Mouse (Mus musculus) NIH3T3 (cell line): ENCODE measurements around the gene Cldn4.
A peak's percentile ranks its signal among the peaks of the same experiment; 100 is the strongest.

Source experiments
- DNase-seq: peaks from one replicate; pipeline ENCODE4 v3.0.0-alpha.2; 2012; ENCODE audit warnings: low read depth

Gene Cldn4

GRCm38 (mm10) chr5:134932903-134933276 lies 13.8 kb downstream of the Cldn4 start:
- DNase-seq, result peak; percentile 90

DNA sequence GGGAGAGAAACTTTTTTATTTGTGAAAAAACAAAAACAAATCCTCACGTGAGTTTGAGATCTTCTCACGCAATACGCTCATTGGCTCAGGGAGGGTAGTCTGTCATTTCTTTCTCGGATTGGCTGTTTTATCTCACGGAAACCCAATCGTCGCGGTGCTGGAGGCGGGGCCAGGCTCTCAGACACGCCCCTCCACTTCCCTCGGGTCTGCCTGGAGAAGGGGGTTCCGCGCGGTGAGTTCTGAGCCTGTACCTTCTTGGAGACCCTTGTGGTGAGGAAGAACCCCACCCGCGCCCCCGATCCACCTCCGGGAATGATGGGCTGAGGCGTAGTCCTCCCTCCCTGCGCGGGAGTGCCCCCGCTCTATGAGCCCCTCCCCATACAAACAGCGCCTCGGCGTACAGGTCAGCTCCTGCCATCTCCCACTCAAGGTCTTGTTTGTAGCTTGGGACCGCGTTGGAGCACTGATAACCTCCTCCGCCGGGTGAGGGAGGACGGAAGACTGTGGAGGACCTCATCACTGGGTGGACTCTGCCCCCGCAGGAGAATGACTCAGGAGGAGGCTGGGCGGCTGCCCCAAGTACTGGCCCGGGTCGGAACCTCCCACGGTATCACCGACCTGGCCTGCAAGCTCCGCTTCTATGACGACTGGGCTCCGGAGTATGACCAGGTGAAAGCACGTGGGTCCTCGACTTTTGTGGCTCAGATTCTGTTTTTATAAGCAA lies 14.4 kb downstream of the Cldn4 start, which contains the start of gene Mettl27:
Gene Mettl27, plus strand, starts transcription at position 190 of the 724 bp plus-strand sequence.
- peak; percentile 94 for DNase-seq

DNA sequence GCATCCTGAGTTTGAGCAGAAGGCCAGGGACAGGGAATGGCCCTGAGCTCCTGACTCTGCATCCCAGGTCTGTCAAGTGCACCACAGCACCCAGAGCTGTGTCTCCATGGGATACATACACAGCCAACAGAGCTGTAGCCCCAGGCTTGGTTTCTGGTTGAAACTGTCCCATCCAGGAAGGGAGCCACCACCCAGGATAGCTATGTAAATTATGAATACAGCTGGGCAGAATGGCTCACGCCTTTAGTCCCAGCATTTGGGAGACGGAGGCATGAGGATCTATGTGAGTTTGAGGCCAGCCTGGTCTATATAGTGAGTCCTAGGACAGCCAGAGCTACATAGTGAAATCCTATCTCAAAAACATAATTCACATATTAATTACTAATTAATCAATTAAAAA lies 16.7 kb downstream of the Cldn4 start:
- DNase-seq, result no peak

- DNase-seq, result no peak
These were observed 20.0 kb downstream of the Cldn4 start for GRCm38 (mm10) chr5:134926726-134927125.

DNA sequence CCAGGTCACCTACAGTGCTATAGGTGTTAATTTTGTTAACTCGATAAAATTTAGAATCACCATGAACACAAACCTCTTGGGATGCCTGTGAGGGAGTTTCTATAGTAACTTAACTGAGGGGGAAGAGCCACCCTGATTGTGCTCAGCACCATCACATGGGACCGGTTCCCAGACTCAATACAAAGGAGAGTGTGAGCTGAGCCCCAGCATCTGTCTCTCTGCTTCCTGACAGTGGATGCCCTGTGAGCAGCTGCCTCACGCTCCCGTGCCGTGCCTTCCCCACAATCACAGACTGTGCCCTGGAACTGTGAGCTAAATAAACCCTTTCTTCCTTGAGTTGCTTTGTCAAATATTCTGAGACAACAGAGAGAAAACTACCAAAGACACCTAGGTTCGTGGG lies 23.6 kb downstream of the Cldn4 start:
- DNase-seq, result no peak

DNA sequence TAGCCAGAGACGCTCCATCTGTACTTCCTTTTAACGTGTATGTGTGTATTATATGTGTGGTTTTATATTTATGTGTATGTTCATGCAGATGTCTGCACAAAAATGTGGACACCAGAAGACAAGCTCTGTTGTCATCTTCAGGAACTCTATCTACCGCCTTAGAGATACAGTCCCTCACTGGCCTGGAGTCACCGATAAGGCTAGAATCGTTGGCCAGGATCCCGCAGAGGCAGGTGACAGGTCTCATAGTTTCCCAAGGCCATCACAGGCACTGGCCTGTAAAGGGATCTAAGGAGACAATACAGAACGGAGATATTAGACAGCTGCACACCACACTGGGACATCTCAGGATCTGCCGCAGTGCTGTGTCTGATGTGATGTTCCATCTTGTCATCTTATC lies 25.6 kb downstream of the Cldn4 start:
- DNase-seq, result no peak

- no peak for DNase-seq
These were observed 26.5 kb downstream of the Cldn4 start for GRCm38 (mm10) chr5:134920106-134920687.

DNA sequence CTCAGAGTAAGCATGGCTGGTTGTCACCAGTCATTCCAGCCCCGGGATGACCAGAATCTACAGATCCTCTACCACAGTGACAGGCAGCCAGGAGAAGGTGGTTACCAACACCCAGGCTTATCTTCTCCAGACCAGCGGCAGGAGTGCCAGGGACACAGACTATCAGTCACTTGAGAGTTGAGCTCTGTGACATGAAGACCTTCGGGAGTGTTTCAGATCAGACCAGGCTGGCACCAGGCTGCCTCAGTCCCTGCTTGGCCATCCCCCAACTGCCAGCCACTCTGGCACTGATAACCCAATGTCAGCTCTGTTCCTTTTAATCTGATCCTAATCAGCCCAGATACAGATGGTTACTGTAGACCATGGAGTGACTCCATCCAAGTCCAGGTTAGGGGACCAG lies 27.6 kb downstream of the Cldn4 start:
- DNase-seq, result no peak

GRCm38 (mm10) chr5:134918071-134918832 lies 28.5 kb downstream of the Cldn4 start:
- peak; percentile 71 for DNase-seq

DNA sequence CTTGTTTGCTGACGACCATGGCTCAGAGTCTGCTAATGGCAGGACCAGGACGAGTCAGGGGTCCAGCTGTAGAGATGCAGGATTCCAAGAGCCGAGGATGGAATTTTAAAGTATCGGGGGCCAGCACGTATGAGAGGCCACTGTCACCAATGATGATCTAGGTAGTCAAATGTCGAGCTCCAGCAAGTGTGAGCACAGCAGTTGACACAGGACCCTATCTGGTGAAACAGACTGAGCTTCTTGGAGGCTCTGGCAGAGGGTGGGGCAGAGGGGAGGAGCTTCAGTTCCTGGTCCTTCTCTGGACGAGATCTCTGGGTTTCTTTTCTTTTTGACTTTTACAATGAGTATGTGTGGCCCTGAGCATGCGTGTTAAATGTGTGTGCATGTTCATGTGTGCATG lies 31.4 kb downstream of the Cldn4 start, which contains the start of gene Cldn13:
Gene Cldn13, minus strand, starts transcription at position 216 of the 400 bp plus-strand sequence.
- no peak for DNase-seq

DNA sequence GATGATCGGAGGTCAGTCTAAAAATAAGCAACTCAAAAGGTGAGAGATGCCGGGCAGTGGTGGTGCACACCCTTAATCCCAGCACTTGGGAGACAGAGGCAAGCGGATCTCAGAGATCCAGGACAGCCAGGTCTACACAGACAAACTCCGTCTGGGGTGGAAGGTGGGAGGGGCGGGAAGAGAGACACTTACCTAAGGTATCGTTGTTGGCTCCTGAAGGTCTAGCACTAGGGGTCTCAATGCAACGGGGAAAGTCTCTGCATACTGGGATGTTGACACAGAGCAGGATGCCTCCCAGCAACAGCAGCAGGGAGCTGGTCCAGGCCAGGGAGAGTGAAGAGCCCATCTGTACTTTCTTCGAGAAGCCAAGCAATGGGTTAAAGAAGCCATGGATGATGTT lies 32.2 kb downstream of the Cldn4 start:
- no peak for DNase-seq

GRCm38 (mm10) chr5:134913753-134914152 lies 33.0 kb downstream of the Cldn4 start:
- DNase-seq, result no peak

DNA sequence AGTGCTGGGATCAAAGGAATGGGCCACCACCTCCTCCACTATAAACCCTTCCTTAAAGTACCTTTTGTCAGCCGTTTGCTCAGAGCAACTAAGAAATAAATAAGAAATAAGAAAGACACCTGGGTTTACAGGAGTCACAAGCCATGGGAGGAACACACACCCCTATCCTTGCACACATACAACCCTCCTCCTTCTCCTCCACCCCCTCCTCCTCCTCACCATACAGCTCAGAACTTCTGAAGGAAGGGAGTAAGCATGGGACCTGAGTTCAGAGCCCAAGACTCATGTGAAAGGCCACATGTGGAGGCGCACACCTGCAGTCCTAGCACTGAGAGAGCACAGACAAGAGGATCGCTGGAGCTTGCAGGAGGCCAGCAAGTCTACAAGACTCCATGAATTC lies 33.4 kb downstream of the Cldn4 start:
- DNase-seq, result no peak

GRCm38 (mm10) chr5:134911901-134912300 lies 34.8 kb downstream of the Cldn4 start:
- peak; percentile 81 for DNase-seq

- DNase-seq, result peak; percentile 98
These were observed 39.6 kb downstream of the Cldn4 start for GRCm38 (mm10) chr5:134907135-134907534.

DNA sequence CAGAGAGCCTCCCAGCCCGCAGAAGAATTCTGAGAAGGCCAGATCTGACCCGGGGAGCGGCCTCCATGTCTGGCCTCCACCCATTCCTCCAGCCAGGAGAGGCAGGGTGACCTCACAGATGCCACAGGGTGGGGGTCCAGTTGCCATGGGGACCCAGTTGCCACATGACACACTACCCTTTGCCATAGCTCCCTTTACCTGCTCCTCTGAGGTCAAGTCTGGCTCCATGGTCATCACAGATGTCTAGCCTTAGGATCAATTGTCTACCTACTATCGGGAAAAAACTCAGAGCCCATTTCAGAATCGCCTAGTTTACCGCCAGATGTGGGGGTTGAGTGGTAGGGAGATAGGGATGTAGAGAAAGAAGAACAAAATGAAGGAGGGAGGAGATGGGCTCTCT lies 40.1 kb downstream of the Cldn4 start, which contains the start of gene Tmem270:
Gene Tmem270, minus strand, starts transcription at position 101 of the 400 bp plus-strand sequence.
- DNase-seq, result no peak

DNA sequence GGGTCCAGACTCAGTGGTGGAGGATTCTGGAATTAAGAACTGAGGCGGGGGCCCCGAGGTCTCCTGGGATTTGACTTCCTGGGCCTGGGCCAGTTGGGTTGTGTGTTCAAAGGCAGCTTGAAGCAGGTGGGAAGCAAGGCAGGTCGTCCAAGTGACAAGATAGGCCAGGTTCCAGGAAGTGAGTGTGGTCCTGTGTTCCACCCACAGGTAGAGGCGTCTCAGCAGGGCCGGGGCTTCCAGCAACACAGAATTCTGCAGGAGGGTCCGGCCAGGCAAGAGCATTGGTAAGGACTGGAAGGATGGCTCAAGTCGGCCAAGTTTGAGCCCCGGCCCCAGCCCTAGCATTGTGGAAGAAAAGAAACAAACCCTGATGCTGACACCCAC lies 45.1 kb downstream of the Cldn4 start:
- no peak for DNase-seq

DNA sequence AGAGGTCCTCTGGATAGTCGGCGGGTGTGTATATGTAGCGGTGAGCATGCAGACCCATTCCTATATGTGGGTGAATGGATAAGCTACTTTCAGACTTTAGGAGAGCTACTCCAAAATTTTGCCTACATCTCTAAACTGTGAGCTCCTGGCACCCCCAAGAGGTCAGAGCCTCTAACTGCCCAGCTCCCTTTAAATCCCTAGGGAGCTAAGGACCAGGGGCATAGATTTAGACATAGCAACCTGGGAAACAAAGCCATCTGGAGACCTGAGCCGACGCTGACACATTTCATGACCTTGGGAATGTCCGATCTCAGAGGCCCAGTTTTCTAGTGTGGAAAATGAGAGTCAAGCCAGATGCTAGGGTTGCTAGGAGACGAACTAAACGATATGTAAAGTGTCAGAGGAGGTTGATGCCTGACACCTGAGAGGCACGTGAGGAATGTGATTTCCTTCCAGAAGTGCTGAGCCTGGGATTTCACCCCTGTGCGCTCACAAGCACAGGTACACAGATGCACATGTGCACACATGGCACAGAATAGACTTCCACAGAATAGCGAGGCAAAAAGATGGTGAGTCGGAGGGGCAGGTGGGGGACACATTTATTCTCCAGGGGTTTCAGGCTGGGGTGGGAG lies 45.6 kb downstream of the Cldn4 start:
- peak; percentile 74 for DNase-seq

GRCm38 (mm10) chr5:134897596-134897995 lies 49.1 kb downstream of the Cldn4 start:
- DNase-seq, result no peak

GRCm38 (mm10) chr5:134896965-134897364 lies 49.8 kb downstream of the Cldn4 start:
- no peak for DNase-seq

GRCm38 (mm10) chr5:134895291-134895690 lies 51.4 kb downstream of the Cldn4 start:
- no peak for DNase-seq
